Mouse (Mus musculus) ES-Bruce4 (cell line): ENCODE data around the gene 1110008L16Rik. TPM values are rescaled to one million over a fixed set of nuclear protein-coding genes. Genes with fewer than 3 reads are reported as not detected.
A peak's percentile ranks its signal among the peaks of the same experiment; 100 is the strongest.

Source experiments
- H3K27ac ChIP-seq: 2 replicates; pipeline ENCODE4 v1.5.1; 2012; ENCODE audit warnings: low read length, inconsistent platforms; ENCODE audit not compliant: insufficient read depth
- H3K27me3 ChIP-seq: 2 replicates; pipeline ENCODE4 v1.6.1; 2012; ENCODE audit warnings: mild to moderate bottlenecking, low read length, inconsistent platforms; ENCODE audit not compliant: control insufficient read depth, poor library complexity, insufficient read depth, severe bottlenecking
- H3K36me3 ChIP-seq: 2 replicates; pipeline ENCODE4 v1.6.1; 2012; ENCODE audit warnings: inconsistent platforms, mild to moderate bottlenecking, low read length, moderate library complexity; ENCODE audit not compliant: control insufficient read depth, poor library complexity, insufficient read depth, severe bottlenecking
- H3K4me1 ChIP-seq: one replicate; pipeline ENCODE4 v1.8.1; 2011; ENCODE audit warnings: low read length; ENCODE audit not compliant: control insufficient read depth, insufficient read depth
- H3K4me3 ChIP-seq: 2 replicates; pipeline ENCODE4 v1.5.1; 2011; ENCODE audit warnings: low read depth, mild to moderate bottlenecking, low read length
- H3K9ac ChIP-seq: 2 replicates; pipeline ENCODE4 v1.6.1; 2012; ENCODE audit warnings: low read depth, mild to moderate bottlenecking, inconsistent platforms; ENCODE audit not compliant: poor library complexity, severe bottlenecking
- H3K9me3 ChIP-seq: replicated peaks from 2 replicates; pipeline ENCODE4 v1.6.1; 2012; ENCODE audit warnings: mild to moderate bottlenecking, low read length, inconsistent platforms; ENCODE audit not compliant: control insufficient read depth, poor library complexity, insufficient read depth, severe bottlenecking
- CTCF ChIP-seq: IDR thresholded peaks from one replicate; pipeline ENCODE4 v1.8.1; 2011; ENCODE audit warnings: low read depth, low read length
- EP300 ChIP-seq: IDR thresholded peaks from 2 replicates; pipeline ENCODE4 v1.6.1; 2011; ENCODE audit warnings: low read depth, low read length; ENCODE audit not compliant: insufficient read depth
- POLR2A ChIP-seq: IDR thresholded peaks from one replicate; pipeline ENCODE4 v1.8.1; 2011; ENCODE audit warnings: low read length; ENCODE audit not compliant: insufficient read depth
- polyA plus RNA-seq: library from polyadenylated mRNA; stranded (reverse); fragments of >200 nt; gene quantifications from 2 replicates; pipeline ENCODE4 v1.2.4, GENCODE M21; 2011; ENCODE audit warnings: low read depth; ENCODE audit not compliant: missing spikeins, insufficient read depth, insufficient read length

Gene 1110008L16Rik
- polyA plus RNA-seq, 1 experiment = 32.6 TPM

DNA sequence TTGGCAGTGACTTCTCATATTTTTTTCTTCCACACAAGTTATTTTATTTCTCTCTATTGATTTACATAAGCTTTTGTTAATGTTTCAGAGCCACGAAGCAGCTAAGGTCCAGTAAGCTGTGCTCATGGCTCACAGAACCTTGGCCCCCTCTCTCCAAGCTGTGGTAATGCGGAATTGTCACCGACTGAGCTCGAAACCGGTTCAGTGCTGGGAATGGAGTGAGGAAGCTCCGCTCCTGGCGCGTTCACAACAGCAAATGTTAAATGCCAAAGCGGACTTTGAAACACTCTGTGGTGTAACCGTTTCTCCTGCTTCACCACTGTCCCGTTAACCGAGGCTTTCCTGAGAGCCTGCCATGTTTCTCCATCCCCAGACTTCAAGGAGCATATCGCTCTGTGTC, 45.2 kb downstream of the 1110008L16Rik start:
- Histone ChIP-seq H3K4me1 (no peaks in the 10 kb centered on the region), H3K27me3 (no peaks in the 10 kb centered on the region), H3K27ac (no peak overlapping the region), H3K36me3 (no peaks in the 10 kb centered on the region), H3K4me3 (no peak overlapping the region), H3K9ac (no peak overlapping the region), H3K9me3 (no peaks in the 10 kb centered on the region)
- TF ChIP-seq EP300 = no peak

DNA sequence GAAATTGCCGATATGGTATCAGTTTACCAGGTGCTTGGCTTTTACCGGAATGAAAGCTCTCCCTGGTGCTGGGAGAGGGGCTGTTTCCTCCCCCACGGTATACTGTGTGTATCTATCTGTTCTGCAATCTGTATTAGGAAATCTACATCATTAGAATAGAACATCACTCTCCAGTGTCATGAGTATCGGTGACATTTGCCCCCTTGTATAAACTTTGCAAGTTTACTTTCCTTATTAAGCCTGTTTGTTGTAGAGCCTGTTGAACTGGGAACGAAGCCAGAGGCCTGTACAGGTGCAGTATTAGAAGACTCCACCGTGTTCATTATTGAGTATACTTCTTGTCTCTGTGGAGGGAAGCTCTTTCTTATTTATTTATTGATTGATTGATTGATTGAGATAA, 54.0 kb downstream of the 1110008L16Rik start:
- Histone ChIP-seq H3K36me3 (no peaks in the 10 kb centered on the region), H3K27me3 (no peaks in the 10 kb centered on the region), H3K27ac (no peak overlapping the region), H3K4me1 (no peaks in the 10 kb centered on the region), H3K9me3 (no peaks in the 10 kb centered on the region), H3K4me3 (no peak overlapping the region), H3K9ac (no peak overlapping the region)
- TF ChIP-seq CTCF = no peak
- TF ChIP-seq EP300 = no peak
- TF ChIP-seq POLR2A = no peak

DNA sequence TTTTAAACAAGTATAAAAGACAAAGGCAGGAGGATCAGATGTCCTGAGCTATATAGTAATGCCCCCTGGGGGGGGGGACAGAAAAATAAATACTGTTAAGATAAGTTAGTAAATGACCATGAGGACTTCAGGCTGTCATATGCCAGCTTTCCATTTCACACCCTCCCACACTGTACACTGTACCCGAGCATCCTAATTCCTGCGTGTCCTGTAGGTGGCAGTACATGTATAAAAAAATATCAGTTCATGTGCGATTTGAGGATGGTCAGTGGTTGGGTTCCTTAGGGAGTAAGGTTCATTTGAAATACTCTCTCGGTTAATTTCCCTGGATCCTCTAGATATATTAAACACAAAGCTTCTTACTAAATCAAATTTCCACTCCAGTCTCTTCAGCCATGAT, 55.5 kb downstream of the 1110008L16Rik start:
- Histone ChIP-seq H3K27me3 (no peaks in the 10 kb centered on the region), H3K36me3 (no peaks in the 10 kb centered on the region), H3K9me3 (no peaks in the 10 kb centered on the region), H3K9ac (no peak overlapping the region), H3K4me3 (no peak overlapping the region), H3K4me1 (no peaks in the 10 kb centered on the region), H3K27ac (no peak overlapping the region)
- TF ChIP-seq EP300 = no peak
- TF ChIP-seq POLR2A = no peak
- TF ChIP-seq CTCF = peak; percentile 9

DNA sequence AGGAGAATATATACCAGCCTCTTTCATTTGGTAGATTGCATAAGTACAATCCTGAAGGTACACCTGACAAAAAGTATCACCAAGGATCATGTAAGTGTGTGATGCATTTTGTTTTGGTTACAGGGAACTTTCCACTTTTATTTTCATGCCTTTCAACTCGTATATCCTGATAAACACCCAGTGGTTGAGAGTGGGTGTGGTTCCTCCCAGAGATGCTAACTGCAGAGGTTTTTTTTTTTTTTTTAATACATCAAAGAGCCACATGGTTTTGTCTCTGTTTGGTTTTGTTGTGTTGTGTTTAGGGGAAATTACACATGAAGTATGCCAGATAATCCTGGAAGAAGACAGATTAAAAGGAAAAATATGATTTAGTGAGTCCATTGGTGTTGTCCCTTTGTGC, 57.9 kb downstream of the 1110008L16Rik start:
- H3K4me3 ChIP-seq = no peak overlapping the region
- TF ChIP-seq EP300 (no peak), CTCF (no peak), POLR2A (no peak)
- no peaks in the 10 kb centered on the region for H3K9me3 ChIP-seq
- no peak overlapping the region for H3K27ac ChIP-seq
- H3K4me1 ChIP-seq = no peaks in the 10 kb centered on the region
- no peaks in the 10 kb centered on the region for H3K27me3 ChIP-seq
- H3K9ac ChIP-seq = no peak overlapping the region
- H3K36me3 ChIP-seq = no peaks in the 10 kb centered on the region

DNA sequence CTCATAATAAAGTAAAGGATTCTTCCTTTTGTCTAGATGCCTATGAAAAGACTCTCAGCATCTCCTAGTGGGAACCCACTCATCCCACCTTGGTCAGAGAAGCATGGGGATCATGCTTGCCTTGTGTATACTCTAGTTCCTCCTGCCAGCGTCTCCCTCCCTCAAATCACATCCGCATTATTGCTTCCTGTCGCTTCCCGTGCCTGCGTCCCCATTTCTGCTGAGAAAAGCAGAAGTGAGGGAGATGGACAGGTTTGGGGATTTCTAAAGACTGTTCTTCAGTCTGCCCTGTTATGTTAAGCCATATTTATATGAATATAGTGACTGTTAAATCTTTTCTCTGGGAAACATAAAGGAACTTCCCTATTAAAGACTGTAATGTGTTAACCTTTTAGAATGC, 61.6 kb downstream of the 1110008L16Rik start:
- Histone ChIP-seq H3K4me1 (no peaks in the 10 kb centered on the region), H3K9me3 (no peaks in the 10 kb centered on the region), H3K36me3 (no peaks in the 10 kb centered on the region), H3K9ac (no peak overlapping the region), H3K27me3 (no peaks in the 10 kb centered on the region), H3K4me3 (no peak overlapping the region), H3K27ac (no peak overlapping the region)
- no peak for TF ChIP-seq POLR2A
- TF ChIP-seq EP300 = no peak
- no peak for TF ChIP-seq CTCF

DNA sequence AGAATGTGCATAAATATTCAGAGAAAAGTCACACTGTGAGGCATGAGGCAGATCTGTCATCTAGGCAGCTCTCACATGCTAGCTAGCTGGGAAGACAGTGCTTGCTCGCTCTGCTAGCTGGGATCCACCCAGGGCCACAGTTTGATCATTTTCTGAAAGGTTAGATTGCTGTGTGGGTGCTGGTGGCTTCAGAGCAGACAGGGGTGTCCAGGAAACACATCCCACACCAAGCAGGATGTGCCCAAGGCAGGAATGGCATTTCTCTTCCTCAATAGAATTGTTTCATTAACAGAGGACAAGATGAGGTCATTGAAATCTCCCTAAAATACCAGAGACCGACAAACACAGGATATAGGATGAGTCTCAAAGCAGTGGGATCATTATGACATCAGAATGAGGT, 65.7 kb downstream of the 1110008L16Rik start:
- no peak overlapping the region for H3K4me3 ChIP-seq
- H3K27ac ChIP-seq = no peak overlapping the region
- no peaks in the 10 kb centered on the region for H3K9me3 ChIP-seq
- no peaks in the 10 kb centered on the region for H3K27me3 ChIP-seq
- no peak overlapping the region for H3K9ac ChIP-seq
- H3K4me1 ChIP-seq = no peaks in the 10 kb centered on the region
- no peaks in the 10 kb centered on the region for H3K36me3 ChIP-seq
- TF ChIP-seq EP300 = no peak
- no peak for TF ChIP-seq CTCF
- TF ChIP-seq POLR2A = no peak
